Mouse (Mus musculus) liver, embryonic 14.5 days (tissue): ENCODE measurements around the gene Slc22a17. TPM values are rescaled to one million over a fixed set of nuclear protein-coding genes. Genes with fewer than 3 reads are reported as not detected.

Source experiments
- ATAC-seq: fragments of 200-750 bp; cut with Nextera tagmentation; 2 replicates; pipeline ENCODE4 v1.8.0; 2017; ENCODE audit warnings: moderate number of reproducible peaks, mild to moderate bottlenecking, moderate library complexity; ENCODE audit not compliant: insufficient read depth
- DNase-seq, 3 experiments: peaks; one replicate each; pipeline ENCODE4 v3.0.0-alpha.2; 2012 to 2013; ENCODE audit warnings: low read depth in 3 of 3, low spot score in 3 of 3
- H3K27ac ChIP-seq: fragments of 300-500 bp; sonication (generic); 2 replicates; pipeline ENCODE4 v1.5.1; 2014; ENCODE audit warnings: moderate library complexity, mild to moderate bottlenecking, control low read depth, inconsistent platforms
- H3K27me3 ChIP-seq: fragments of 300-500 bp; sonication (generic); 2 replicates; pipeline ENCODE4 v1.6.1; 2014; ENCODE audit warnings: mild to moderate bottlenecking, low read length, moderate library complexity; ENCODE audit not compliant: control insufficient read depth, insufficient read depth
- H3K36me3 ChIP-seq: fragments of 300-500 bp; sonication (generic); replicated peaks from 2 replicates; pipeline ENCODE4 v1.6.1; 2014; ENCODE audit warnings: low read depth; ENCODE audit not compliant: control insufficient read depth, insufficient read depth
- H3K4me1 ChIP-seq, 2 experiments: fragments of 200-500 bp in 1 of 2; fragments of 300-500 bp in 1 of 2; sonication (generic) in 1 of 2; replicated peaks; 2 replicates each; pipeline ENCODE4 v1.6.1; 2012 to 2014; ENCODE audit warnings: antibody characterized with exemption in 1 of 2, inconsistent platforms in 1 of 2, low read length in 1 of 2; ENCODE audit not compliant: control insufficient read depth in 2 of 2, insufficient read depth in 2 of 2
- H3K4me2 ChIP-seq: fragments of 300-500 bp; sonication (generic); 2 replicates; pipeline ENCODE4 v1.6.1; 2014; ENCODE audit warnings: low read depth, mild to moderate bottlenecking, control low read depth, moderate library complexity
- H3K4me3 ChIP-seq, 2 experiments: fragments of 200-500 bp in 1 of 2; fragments of 300-500 bp in 1 of 2; sonication (generic) in 1 of 2; 2 replicates each; pipeline ENCODE4 v1.5.1; 2012 to 2014; ENCODE audit warnings: low read depth in 2 of 2, low read length in 2 of 2, mild to moderate bottlenecking in 2 of 2, control low read depth in 1 of 2, inconsistent platforms in 1 of 2, moderate library complexity in 1 of 2; ENCODE audit not compliant: insufficient read depth in 1 of 2
- H3K9ac ChIP-seq: fragments of 300-500 bp; sonication (generic); replicated peaks from 2 replicates; pipeline ENCODE4 v1.6.1; 2014; ENCODE audit warnings: mild to moderate bottlenecking, control low read depth, moderate library complexity
- H3K9me3 ChIP-seq: fragments of 300-500 bp; sonication (generic); 2 replicates; pipeline ENCODE4 v1.6.1; 2016; ENCODE audit warnings: low read length, mixed read lengths; ENCODE audit not compliant: control insufficient read depth
- CTCF ChIP-seq: IDR thresholded peaks from 2 replicates; pipeline ENCODE4 v1.5.1; 2016; ENCODE audit warnings: antibody characterized with exemption, low read depth, control low read depth
- EP300 ChIP-seq: IDR thresholded peaks from 2 replicates; pipeline ENCODE4 v1.6.1; 2016; ENCODE audit warnings: antibody characterized with exemption, low read depth
- WGBS: fragments of 180-500 bp; shearing (Covaris S2); extraction: QIAGEN DNeasy Blood & Tissue Kit; methylation state at CpG from one replicate; pipeline ENCODE4 v1.1.7; 2014; ENCODE audit not compliant: insufficient replicate concordance; 5-methylcytosine and 5-hydroxymethylcytosine counted together
- polyA plus RNA-seq, 2 experiments: library from polyadenylated mRNA; depleted of rRNA in 1 of 2; stranded (reverse) in 1 of 2; unstranded in 1 of 2; fragments of >200 nt; fragmentation: Nextera tagmentation in 1 of 2; extraction: Ambion mirVana in 1 of 2; gene quantifications; 2 replicates each; pipeline versions ENCODE4 v1.2.1 to v1.2.3; 2012 to 2014

Slc22a17 gene
- polyA plus RNA-seq, 2 experiments: 0.79 to 4.2 TPM

- under 1% methylated on average over 53 of the region's 58 CpGs for WGBS
- no peaks in the 10 kb centered on the region for H3K9me3 ChIP-seq
- H3K4me2 ChIP-seq: peak overlapping the region; percentile 55
- H3K36me3 ChIP-seq: no peaks in the 10 kb centered on the region
- H3K27me3 ChIP-seq: peaks cover 43% of the 10 kb centered on the region
- ATAC-seq (no peak), DNase-seq (no peak)
- TF ChIP-seq EP300 (no peak), CTCF (no peak)
- H3K9ac ChIP-seq: no peak overlapping the region
- H3K27ac ChIP-seq: no peak overlapping the region
- peaks cover 8 to 12% of the 10 kb centered on the region in 2 experiments for H3K4me1 ChIP-seq
- H3K4me3 ChIP-seq: peak overlapping the region; percentile 11 to 36
Measured at GRCm38 (mm10) chr14:54926401-54927158, 13.6 kb upstream of the Slc22a17 start.

- WGBS: 7% methylated on average over 56 of the region's 57 CpGs
- Histone ChIP-seq H3K27me3 (peaks cover 43% of the 10 kb centered on the region), H3K9me3 (no peaks in the 10 kb centered on the region), H3K4me1 (peaks cover 8 to 12% of the 10 kb centered on the region in 2 experiments), H3K27ac (no peak within 1 kb of the TSS), H3K36me3 (no peaks in the 10 kb centered on the region), H3K9ac (no peak within 1 kb of the TSS), H3K4me3 (peak within 1 kb of the TSS; percentile 11 to 36), H3K4me2 (peak within 1 kb of the TSS; percentile 55)
- DNase-seq: no peak
- ATAC-seq: no peak
- TF ChIP-seq EP300 (no peak), CTCF (no peak)
Measured at GRCm38 (mm10) chr14:54925349-54926342, 12.7 kb upstream of the Slc22a17 start, which contains the start of gene Efs. Gene Efs (minus strand): TSS chr14:54926126.

GRCm38 (mm10) chr14:54924641-54925348 is 11.9 kb upstream of the Slc22a17 start:
- Histone ChIP-seq H3K9ac (no peak overlapping the region), H3K36me3 (no peaks in the 10 kb centered on the region), H3K4me1 (peaks cover 8 to 12% of the 10 kb centered on the region in 2 experiments), H3K4me2 (peak overlapping the region; percentile 42), H3K27ac (no peak overlapping the region), H3K4me3 (no peak overlapping the region), H3K27me3 (peaks cover 43% of the 10 kb centered on the region), H3K9me3 (no peaks in the 10 kb centered on the region)
- ATAC-seq: peak; percentile 83
- TF ChIP-seq CTCF (no peak), EP300 (no peak)
- DNase-seq: peak; percentile 27 to 50 (median 31)
- 34% methylated on average over 7 of the region's 7 CpGs for WGBS

GRCm38 (mm10) chr14:54920076-54920685 is 7.2 kb upstream of the Slc22a17 start:
- H3K4me1 ChIP-seq: peaks cover 8 to 11% of the 10 kb centered on the region in 2 experiments
- no peaks in the 10 kb centered on the region for H3K36me3 ChIP-seq
- H3K4me3 ChIP-seq: no peak overlapping the region
- no peak overlapping the region for H3K4me2 ChIP-seq
- H3K9me3 ChIP-seq: no peaks in the 10 kb centered on the region
- peaks cover 5% of the 10 kb centered on the region for H3K27me3 ChIP-seq
- no peak overlapping the region for H3K9ac ChIP-seq
- 72% methylated on average over 16 of the region's 16 CpGs for WGBS
- ATAC-seq (no peak), DNase-seq (no peak)
- TF ChIP-seq EP300: no peak
- no peak for TF ChIP-seq CTCF
- no peak overlapping the region for H3K27ac ChIP-seq
